Mouse (Mus musculus) heart, postnatal 0 days (tissue): ENCODE measurements around the gene Nkg7.

Experiments
- CTCF ChIP-seq: IDR thresholded peaks from 2 replicates; pipeline ENCODE4 v1.5.1; 2016; ENCODE audit warnings: antibody characterized with exemption, control low read depth, low read depth
- EP300 ChIP-seq: IDR thresholded peaks from 2 replicates; pipeline ENCODE4 v1.6.1; 2016; ENCODE audit warnings: antibody characterized with exemption, low read depth

DNA sequence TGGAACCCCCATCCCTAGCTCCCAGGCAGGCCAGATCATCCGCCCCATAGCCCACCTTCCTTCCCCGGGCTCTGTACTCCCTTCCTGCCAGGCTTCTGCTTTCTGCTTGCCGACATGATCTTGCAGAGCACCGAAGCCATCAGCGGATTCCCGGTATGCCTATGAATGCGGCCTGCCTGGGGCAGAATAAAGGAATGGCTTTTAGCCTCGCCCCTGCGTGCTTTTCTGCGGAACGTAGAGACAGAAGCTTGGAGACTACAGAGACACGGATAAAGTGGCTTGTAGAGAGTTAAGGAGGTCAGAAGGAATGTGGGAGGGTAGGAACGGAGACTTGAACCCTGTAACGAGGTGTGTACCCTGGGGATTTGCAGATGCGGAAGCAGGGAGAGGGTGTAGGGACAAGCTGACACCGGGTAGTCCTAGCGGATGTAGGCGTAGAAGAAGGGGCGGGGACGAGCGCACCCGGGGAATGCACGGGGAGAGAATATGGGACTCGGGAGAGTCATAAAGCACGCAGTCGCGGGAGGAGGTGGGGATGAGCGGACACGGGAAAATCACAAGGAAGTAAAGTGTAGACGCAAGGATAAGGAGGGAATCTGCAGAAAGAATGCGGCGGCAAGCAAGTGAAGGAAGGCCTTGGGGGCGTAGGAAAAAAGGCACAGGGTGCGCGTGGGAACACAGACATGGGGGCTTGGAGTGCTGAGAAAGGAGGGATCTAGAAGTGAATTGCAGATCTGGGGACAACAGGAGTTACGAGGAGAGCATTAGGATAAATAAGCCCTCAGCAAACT is 6.4 kb downstream of the Nkg7 start:
- TF ChIP-seq CTCF = no peak
- TF ChIP-seq EP300 = no peak; the same call in 1 of the 2 replicates
